Mouse (Mus musculus) megakaryocyte, adult 5-6 weeks (primary cell): ENCODE measurements around the gene Npas3. TPM values are rescaled to one million over a fixed set of nuclear protein-coding genes. Genes with fewer than 3 reads are reported as not detected.

Experiments
- ATAC-seq: 2 replicates; pipeline ENCODE4 v1.8.0; 2016; ENCODE audit warnings: mild to moderate bottlenecking, inconsistent platforms; ENCODE audit not compliant: poor library complexity, severe bottlenecking
- total RNA-seq, 2 experiments: library from RNA; stranded (forward) in 1 of 2; stranded (reverse) in 1 of 2; fragments of 153-499, 151-499 nt in 1 of 2; fragments of 221-1000, 200-1000 nt in 1 of 2; gene quantifications; 2 replicates each; pipeline versions ENCODE4 v1.2.3 to v1.2.4; 2015 to 2017

Npas3 gene
- total RNA-seq, 2 experiments from 2014 or later, result not detected

DNA sequence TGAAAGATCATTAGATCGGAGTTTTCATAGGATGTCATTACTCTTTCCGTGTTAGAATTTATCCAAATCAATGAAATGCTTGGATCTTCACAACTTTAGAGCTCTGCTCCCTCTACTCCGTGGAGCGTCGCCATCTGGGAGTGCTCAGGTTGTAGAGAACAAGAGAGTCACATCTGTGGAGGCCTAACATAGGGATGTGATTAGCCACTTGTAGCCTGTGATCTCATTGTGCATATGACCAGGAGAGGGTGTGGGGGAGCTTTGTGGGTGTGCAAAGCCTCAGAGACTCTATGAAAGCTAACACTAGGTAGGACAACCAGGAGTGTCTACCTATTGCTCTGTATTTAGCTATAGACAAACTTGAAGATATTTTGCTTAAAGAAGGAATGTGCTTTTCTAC, 509.9 kb downstream of the Npas3 start:
- ATAC-seq, result no peak

DNA sequence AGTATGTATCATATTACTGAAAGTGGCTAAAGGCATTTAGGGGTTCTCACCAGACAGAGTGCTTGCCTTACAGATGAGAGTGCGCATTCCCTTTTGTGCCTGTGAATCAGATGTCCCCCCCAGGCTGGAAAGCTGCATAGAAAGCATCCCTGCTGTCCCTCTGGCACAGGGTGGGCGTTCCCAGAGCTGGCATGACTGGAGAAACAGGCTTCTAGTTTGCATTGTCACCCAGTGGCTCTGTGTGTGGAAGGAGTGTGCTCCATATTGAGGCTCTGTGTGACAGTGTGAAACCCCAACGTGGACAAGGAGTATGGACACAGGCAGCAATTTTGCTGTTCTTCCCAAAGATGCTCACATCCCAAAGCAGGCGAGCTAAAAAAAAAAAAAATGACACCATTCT, 515.7 kb downstream of the Npas3 start:
- no peak for ATAC-seq

DNA sequence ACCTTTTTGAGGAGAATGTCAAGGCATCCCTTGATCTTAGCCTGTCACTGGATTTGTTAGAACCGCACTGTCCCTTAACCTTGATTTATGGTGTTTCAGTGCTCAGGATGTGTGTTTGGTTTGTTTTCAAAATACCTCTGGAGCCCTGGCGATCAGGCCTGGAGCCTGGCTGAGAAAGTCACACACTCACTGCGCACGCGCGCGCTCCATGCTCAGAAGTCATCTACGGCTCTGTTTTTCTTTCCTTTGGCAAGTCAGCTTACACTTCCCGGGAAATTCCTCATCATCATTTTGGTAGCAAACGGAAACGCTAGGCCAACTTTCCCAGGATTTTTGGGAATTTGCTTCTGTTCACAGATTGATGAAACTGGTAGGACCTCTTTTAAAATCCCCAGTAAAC, 519.9 kb downstream of the Npas3 start:
- no peak for ATAC-seq

DNA sequence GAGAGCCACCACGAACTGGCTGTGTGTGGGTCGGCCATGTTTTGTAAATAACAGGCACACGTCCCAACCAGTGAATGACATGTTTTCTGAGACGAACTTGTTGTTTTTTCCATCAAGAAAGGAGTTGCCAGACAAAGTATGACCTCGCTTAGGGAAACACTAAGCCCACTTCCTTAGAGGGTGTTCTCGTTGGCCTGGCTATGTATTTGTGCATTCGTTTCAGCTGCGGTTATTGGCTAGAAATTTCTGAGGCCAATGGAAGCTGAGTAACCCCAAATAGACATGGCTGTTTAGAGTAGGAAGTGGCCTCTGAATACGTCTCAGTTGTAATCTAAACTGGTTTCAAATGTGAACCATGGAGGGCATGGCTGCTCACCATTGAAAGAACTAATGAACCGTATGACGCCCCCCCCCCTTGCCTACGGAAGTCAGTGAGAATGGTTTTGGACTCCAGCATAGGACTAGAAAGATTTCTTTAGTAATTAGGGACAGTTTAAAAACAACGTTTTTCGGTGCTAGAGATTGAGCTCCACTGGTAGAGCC, 523.0 kb downstream of the Npas3 start:
- ATAC-seq, result no peak

DNA sequence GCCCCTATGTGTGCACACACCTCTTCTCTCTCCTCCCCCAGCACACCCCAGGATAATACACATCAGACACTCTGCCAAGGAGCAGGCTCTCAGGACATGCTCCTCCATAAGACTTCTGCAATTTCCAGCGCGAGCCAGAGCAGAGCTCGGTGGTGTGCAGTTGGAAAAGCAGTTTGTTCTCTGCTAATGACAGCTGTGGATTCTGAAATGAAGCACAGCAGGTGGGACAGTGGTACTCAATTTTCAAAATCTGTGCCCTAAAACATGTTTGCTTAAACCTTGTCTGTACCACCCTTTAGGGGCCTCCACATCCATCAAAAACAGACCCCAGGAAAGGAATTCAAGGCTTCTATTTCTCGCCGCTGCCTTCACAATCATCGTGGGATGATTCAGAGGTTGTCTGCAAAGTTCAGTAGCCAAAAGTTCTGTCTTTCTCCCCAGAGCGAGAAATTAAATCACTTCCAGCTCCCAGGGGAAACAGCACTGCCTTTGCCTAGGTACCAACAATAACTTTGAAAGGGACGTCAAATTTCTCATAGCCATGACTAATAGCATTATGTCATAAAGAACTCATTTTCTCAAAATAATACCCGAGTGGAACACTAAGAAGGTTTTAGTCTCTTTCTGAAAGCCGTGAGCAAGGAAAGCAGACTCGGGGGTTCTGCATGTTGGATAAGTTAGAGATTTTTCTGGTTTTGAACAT, 533.5 kb downstream of the Npas3 start:
- ATAC-seq, result no peak

DNA sequence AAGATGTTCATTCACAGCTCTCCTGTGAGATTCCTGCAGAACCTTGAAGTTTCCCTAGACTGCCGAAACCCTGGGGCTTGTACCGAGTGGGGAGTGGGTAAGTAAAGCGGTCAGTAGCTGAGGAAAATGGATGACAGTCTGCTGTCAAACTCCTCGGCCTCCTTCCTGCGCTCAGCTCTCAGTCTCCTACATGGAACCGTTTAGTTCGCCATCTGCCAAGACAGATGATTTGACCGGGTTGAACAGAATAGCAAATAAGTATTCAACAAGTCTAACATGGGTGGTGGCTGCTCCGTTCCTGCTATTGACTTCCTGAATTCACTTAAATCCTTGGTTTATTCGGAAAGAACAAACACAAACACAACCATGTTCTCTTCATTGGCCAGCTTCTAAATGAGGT, 541.0 kb downstream of the Npas3 start:
- ATAC-seq, result no peak

DNA sequence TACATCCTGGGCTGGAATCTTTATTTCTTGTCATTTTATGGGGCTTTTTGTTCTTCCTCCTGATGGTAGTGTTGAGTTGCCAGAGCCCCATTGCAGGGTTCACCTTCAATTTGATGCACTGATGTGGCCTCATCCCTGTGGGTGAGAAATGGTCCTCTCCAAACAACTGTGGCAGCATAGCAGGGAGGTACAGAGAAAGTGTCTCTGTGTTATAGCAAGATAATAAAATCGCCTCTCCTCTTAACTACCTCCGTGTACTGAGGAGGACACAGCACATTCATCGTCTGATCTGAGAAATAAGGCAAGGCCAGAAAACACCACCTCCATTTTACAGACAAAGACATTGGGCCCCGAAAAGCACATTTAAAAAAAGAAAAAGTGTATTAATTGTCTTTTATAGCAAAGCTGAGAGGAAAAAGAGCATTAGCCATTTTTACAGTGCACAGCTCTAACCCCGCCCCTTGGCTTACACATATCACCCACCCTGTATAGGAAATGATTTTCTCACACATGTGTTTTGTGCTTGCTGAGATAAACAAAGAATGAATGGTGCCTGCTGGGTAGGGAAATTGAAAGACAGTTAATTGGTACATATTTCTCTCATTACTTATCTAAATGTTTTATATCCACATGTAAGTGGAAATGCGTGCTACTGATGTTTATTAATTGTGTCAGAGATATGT, 546.4 kb downstream of the Npas3 start:
- no peak for ATAC-seq

DNA sequence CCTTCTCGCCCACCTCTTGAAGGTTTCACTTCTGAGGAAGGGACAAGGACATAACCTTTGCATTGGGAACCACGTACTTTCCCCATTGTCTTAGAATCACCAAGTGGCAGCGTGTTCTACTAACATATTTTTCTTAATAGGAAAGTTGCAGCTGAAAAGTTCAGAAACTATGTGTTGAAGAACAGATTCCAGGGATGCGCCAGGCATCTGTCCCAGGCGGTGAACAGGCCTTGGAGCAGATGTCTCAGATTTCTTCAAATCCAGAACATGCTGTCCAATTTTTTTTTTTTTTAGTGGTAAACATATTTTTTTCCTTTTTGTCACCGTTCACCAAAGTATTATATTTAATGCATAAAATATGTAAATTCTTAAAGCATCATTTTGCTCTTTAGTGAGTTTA, 553.4 kb downstream of the Npas3 start:
- ATAC-seq, result no peak

DNA sequence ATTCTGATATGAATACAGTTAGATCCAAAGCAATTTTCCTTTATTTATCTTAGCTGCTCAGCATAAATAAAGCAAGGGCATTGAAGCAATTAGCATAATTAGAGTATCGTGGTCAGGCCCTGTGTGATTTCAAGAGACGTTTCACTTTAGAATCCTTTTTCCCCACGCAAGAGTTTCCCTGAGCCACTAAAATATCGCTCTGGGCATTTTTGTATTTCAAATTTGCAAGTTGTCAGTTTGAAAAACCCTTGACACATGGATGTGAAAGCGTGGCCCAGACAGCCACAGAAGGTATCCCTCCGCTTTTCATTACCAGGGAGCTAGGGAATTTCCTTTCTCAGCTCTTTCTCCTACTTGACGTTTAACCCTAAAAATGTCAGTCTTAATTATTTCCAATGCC, 553.9 kb downstream of the Npas3 start:
- ATAC-seq, result no peak

DNA sequence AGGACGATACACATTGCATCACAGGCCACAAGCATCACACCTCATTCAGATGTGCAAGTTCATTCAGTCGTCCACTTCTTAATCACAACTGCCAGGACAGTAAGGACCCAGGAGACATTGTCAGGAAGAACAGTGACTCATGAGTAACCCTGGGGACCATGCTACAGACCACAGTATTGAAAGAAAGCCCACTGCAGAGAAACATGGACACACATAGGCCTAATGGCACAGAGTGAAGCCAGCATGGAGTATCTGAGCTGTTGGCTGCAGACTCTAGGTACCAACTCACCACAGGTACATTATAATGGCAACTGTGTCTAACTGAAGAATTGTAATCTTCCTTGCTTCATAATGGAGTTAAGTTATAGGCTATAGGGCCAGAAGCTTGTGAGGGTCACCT, 561.6 kb downstream of the Npas3 start:
- no peak for ATAC-seq

DNA sequence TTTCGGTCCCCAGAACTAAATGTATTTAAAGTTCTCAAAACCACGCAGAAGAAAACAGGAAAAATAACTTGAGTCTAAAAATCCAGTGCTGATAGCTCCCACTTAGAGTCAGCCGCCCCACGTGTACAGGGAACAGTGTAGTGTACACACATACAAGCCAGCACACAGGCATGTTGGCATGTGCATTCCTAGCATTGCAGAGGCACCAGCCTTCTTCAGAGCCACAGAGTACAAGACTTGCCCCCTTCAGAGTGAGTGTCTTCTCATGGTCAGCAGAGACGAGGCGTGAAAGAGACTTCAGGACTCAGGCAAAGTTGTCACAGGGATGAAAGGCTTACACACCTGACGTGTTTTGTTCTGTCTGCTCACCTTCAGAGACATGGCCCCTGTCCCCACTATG, 565.8 kb downstream of the Npas3 start:
- ATAC-seq, result no peak

DNA sequence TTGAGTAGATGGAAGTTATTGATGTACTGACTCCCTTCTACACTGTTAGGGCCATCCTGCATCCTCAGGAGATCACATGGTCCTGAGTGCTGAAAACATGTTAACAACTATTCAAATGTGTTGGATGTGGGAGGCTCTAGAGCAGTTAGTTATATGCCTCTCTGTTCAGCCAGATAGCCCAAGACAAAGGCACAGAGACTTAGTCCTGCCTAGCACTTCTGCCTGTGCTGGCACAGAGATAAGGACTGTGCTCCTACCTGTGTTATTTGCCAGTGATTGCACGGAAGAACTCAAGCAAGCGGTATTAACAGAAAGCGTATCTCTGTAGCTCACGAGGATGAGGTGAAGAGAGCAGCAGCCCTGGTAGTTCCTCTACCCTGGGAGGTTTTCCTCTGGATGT, 571.5 kb downstream of the Npas3 start:
- ATAC-seq, result no peak

DNA sequence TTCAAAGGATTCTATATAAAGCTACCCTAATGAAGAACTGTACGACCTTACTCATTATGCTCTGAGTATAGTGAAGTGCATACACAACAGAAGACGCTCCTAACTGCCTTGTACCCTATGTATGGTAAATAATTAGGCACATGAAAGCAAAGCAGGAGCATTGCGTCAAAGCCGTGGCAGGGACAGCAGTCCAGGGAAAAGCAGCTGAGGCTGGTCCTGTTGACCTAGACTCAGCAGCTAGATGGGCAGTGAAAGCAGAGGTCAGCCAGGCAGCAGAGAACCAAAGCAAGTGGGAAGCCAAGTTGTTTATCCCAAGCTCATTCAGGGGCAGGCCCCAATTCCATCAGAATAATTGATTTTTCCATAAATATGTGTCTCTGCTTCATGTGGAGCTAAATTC, 574.4 kb downstream of the Npas3 start:
- ATAC-seq, result no peak

DNA sequence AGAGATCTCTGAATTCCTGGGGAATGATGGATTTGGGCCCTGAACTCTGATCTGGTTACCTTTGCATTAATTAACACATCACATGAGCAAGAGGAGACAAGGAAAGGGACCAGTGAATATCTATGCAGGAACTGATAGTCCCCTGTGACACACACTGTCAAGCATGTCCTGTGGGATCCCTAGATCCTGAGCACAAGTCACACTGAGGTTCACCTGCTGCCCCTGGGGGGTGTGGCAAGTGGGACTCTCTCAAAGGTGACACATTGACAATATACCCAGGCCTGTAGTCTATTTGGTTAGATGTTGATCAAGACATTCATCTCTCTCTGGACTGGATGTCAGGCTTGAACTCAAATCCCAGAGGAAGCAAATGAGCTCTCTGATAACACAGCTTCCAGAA, 576.8 kb downstream of the Npas3 start:
- ATAC-seq, result no peak

DNA sequence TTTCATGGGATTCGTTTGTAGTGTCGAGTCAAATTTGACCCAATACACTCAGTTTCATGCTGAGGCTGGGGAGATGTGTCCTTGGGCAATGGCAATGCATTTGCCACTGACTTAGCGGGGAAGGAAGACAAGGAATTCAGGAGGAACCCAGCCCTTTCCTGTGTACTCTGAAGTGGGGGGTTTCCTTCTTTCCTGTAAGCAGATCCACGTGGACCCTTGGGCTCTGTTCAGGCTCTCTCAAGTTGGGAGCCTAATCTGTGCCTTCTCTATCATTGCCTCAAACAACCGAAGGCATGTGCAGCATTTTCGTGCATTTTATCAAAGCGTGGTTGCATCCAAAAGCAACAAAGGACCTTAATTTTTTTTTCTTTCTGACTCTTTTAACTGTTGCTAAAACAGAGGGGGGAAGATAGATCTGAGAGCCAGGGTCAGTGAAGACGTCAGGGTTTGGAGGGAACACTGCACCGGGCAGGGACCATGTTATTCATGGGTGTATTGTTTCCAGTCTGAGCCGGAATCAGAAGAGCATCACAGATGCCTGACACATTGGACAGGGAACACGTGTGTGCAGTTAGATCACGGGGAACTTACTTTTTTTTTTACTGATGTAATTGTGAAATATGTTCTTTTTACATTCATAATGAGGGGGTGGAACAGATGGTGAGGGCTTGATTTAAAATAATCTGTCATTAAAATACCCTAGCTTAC, 577.6 kb downstream of the Npas3 start:
- no peak for ATAC-seq

DNA sequence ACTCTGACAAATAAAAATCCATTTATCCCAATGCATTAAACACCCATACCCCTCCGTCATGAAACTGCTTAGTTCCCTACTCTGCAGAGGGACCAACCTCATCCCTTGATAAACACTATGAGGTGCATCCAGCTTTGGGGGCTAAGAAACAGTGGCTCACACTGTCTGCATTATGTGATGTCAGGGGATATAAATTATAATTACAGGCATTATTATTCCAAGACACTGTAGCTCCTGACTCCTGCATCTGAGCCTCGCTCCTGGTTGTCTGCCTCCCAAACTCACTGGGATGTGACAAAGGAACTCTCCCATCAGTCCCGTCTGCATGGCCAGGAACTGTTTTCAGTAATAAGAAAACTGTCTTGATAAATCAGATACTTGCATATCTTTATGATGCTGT, 578.3 kb downstream of the Npas3 start:
- ATAC-seq, result no peak

DNA sequence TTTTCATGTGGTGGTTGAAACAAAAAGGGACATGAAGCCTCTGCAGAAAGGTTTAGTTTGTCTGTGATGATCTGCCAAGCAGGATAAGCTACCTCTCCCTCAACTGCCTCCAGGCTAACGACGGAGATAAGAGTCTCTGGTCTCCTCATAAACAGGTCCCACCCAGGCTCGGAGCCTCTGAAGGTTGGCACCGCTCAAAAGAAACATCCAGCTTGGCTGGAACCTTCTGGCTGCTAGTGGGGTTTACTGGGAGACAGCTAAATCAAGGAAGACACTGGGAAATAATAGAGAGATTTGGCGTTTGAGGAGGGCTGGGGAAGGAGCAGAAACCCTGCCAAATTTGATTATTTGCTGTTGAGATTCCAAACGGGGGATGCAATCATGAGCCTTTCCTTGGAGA, 584.1 kb downstream of the Npas3 start:
- ATAC-seq, result no peak

DNA sequence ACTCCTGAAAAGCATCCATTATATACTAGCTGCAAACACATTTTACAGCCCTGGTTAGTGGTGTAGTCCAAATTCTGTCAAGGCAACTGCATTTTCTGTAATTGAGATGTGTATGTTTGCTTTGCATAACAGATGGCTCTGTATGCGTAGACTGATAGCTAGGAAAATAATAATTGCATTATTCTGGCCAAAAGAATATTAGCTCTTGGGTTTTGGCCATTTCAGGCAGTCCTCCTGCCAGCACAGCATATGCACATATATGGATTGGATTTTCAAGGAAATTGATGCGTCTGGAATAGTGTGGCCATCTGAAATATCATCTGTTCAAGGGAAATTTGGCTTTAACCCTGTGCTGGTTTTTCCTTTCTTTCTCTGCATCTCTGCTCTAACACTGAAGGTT, 584.9 kb downstream of the Npas3 start:
- no peak for ATAC-seq

DNA sequence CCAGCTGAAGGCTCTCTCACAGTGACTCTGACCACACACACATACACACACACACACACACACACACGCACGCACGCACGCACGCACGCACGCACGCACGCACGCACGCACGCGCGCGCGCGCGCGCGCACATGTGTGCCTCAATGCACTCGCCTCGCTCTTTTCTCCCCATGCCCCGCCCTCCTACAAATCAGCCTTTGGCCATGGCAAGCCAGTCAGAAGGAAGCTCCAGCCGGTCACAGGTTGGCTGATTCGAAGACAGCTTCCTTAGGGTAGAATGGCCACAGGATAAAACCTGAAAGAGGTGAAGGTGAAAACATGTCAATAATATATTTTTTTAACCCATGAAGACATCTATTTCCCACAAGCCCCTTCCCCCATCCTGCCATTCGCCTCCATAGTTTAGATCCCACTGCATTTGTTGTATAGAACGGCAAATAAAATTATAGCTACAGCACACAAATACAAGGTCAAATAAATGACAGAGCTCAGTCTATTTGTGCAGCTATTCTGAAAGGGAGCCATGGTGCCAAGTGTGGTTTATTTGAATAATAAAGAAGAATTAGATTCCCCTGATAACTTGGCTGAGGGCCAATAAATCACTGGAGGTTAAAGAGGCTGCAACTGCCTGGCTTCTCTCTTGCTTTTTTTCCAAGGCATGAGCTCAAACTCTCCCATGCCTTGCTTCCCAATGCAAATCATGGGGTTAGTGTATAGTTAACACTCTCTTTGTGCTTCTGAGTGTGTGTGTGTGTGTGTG, 587.7 kb downstream of the Npas3 start:
- no peak for ATAC-seq

DNA sequence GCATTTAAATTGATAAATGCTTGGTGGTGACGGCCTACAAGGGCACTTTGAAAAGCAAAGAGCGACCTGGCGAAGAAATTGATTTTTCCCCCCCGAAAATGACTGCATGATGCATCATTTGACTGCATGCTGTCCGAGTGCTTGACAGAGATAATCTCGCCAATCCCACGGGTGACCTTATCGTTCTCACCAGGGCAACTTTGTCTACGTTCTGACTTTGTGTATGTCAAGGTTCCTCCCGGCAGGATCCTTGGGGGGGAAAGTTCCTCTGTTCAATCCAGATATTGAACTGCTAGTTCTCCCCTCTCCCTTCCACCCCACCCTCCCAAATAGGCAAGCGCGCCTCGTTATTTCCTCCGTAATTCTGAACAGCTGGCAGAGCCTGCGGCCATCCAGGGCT, 588.9 kb downstream of the Npas3 start:
- ATAC-seq, result no peak

DNA sequence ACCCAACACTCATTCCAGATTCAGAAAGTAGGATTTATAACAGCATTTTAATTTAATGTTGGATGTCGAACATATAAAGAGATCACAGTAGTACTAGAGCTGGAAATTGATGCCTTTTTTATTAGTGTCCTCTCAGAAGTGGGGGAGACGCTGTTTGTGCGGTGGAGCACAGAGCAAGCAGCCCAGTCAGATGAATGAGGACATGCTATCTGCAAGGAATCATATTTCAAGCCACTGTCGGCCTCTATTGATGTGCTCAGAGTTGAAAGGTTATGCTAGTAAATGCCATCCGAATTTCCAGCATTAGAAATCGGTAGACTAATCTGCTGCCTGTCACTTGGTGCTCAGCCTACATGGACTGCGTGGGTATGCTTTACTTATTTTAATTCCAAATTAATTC, 590.1 kb downstream of the Npas3 start:
- ATAC-seq, result no peak
